Mouse (Mus musculus): Measurements from ENCODE around the gene Pa2g4.

Gene Pa2g4

DNA sequence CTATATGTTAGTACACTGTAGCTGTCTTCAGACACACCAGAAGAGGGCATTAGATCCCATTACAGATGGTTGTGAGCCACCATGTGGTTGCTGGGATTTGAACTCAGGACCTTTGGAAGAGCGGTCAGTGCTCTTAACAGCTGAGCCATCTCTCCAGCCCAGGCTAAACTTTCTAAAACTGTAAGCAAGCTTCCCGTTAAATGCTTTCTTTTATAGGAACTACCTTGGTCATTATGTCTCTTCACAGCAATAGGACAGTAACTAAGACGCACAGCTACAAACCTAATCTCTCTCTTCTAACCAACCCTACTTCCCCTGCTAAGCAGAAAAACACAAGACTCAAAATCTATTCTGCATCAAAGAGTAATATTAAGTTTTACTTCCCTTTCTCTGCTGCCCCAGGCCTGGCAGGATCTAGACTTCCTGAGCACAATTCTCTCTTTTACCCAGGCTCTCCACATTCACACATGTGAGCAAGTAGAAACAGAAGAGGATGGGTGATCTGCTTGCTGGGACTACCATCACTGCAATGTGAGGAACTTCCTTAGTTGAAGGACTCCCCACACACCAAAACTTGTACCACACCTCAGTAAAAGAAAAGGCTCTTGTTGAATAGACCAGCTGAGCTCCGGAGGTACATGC lies 30.0 kb downstream of the Pa2g4 start:
- no peak for DNase-seq (ENCODE audit: low spot score)

DNA sequence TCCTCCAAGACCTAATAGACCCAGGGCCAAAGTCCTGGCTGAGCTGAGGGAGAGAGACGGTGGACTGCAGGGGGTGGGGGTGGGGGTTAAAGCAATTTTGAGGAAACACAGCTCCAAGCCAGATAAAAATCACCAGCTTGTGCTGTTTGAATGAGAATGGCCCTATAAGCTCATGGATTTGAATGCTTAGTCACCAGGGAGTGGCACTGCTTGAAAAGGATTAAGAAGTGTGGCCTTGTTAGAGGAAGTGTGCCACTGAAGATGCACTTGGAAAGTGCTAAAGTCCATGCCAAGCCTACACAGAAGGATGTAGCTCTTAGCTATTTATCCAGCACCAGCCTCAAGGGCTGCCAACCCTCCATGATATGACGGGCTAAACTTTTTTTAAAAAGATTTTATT lies 30.6 kb downstream of the Pa2g4 start:
- no peak for DNase-seq (ENCODE audit: low spot score)

DNA sequence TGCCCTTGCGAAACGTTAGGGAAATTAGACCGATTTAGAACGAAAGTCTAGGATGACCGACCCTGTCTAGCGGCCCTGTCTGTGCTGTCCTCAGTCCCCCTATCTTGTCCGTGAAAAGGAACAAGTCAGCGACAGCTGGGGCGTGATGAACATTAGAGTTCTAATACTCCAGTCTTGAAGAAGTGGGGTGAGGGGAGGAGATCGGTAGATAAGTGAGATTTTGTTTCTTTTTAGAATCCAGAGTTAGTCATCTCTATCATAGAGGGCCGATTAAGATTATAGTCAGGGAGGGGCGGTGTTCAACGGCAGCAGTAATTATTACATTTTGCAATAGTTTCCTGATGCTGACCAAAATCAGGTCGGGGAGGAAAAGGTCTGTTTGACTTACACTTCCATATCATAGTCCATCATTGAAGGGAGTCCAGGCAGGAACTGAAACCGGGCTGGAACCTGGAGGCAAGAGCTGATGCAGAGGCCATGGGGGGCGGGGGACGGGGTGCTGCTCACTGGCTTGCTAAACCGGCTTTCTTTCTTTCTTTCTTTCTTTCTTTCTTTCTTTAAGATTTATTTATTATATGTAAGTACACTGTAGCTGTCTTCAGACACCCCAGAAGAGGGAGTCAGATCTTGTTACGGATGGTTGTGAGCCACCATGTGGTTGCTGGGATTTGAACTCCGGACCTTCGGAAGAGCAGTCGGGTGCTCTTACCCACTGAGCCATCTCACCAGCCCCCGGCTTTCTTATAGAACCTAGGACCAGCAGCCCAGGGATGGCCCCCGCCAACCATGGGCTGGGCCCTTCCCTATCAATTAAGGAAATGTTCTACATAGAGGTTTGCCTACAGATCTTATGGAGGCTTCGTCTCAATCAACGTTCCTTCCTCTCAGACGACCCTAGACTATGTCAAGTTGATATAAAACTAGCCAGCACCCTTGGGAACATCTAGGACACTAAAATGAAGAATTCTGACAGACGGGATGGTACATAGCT lies 39.1 kb downstream of the Pa2g4 start:
- DNase-seq (ENCODE audit: low spot score): no peak

DNA sequence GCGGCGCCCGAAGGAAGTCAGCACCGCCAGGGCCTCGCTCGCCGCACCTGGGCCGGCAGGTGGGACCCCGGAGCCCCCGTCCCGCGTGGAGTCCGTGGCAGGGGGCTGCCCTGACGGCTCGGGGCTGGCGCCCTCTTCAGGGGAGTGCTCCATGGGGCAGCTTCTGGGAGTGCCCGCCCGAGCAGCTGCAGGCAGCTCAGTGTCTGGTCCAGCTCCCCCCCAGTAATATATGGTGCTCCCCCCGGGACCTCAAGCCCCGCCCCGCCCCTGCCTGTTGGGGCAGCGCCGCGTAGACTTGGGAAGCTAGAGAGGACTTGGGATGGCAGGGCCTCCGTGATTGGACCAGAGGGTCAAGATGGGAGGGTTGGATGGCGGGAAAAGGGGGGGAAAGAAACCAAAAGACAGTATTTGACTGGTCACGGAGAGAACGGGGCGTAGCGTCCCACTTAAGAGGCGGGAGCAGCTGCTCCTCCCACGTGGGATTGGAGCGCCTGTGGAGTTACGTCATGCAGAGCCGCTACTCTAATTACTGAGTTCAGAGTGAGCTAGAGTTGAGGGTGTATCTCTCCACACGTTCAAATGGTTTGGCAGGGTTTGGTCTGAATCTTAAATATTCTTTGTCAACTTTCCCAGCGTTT lies 40.0 kb downstream of the Pa2g4 start, which contains the start of gene Esyt1:
Gene Esyt1 (minus strand): TSS at position 201 of the 638 bp plus-strand sequence.
- DNase-seq (ENCODE audit: low spot score): peak; percentile 73

DNA sequence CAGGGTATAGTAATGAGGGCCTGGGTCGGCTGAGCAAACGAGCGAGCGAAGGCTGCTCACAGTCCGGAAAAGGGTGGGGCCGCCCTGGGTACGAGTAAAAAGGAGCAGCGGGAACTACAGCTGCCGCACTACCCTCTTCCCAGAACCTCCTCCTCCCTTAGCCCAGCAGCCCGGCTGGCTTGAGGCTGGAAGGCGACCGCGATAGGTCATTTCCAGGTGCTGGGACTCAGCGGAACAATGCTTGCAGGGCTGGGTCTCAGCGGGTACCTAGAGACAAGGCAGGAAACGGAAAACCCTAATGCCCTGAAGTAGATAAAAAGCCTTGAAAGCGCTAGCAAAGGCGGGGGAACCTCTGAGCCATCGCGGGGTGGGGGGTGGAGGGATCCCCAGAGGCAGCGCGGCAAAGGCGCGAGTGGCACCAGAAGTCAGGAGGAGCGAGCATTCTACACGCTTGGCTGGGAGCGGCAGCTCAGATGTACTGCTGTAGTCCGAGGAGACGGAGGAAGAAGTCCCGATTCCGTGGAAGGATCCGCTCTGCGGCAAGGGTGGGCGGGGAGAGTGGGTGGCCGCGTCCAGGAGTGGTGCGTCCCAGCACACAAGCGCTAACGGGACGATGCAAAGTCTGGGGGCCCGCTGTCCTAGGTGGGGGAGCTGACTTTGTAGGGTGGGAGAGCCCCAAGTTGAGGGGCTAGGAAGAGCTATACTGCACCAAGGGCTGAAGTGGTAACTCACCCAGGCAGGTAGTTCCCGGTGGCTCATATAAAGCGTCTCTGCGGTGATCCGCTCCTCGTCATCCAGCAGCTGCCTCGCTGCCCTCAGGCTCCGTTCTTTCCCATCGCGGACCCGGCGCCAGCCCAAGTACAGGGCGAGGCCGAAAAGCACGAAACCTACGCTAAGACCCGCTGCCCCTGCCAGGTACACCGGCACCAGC lies 40.8 kb downstream of the Pa2g4 start:
- peak; percentile 34 for DNase-seq (ENCODE audit: low spot score)

DNA sequence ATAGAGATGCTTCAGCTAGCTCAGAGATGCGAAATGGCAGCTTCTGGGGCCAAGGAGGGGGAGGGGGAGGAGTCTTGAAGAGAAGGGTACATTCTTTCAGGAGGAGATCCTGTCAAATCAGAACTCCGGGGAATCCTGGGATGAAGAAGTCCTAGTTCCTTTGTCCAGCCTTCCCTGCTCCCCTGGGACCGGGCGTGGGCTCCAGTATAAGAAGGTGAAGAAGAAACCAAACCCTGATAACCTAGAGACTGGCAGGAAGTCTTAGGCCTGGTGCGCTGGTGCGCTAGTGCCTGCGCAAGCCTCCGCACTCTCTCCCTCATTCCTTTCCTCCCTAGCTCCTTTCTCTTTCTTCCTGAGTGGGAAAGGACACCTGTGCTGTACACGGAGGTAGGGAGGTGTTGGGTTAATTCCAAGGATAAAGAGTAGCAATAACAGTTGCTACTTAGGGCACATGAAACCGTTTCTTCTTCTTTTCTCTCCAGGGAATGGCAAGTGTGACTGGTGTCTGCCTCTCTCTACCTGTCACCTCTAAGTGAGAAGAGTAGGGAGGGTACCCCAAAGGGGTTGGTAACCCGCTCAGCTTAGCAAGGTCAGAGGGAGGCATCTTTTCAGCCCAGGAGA lies 41.6 kb downstream of the Pa2g4 start:
- DNase-seq (ENCODE audit: low spot score): no peak

DNA sequence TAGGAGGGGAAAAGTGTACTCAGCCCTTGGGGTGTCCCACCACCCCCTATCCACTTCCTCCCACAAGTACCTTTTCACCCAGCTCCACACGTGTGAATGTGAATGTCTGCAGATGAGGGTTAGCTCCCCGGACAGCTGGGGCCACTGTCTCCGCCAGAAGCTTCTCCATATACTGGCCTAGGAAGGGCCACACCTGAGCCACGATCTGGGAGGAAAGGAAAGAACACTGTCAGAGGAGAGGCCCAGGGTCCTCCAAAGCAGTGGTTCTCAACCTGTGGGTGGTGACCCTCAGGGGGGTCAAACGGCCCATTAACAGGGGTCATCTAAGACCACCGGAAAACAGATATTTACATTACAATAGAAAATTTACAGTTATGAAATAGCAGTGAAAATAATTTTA lies 43.4 kb downstream of the Pa2g4 start:
- no peak for DNase-seq (ENCODE audit: low spot score)

DNA sequence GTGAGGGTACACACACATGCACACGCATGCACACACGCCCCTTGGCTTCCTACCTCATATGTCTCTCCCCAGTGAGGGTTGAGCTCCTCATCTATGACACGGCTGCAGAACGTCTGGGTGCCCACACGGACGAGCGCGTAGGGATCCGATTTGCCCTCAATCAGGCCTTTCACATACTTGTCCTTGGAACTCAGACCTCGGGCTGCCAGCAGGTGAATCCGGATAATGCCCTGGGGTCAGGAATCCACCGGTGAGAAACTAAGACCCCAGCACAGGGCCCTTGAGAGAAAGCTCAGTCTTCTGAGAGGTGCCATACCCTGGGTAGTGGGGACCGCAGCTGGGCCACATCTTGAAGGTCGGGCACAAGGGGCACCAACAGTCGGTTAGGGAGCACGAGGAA lies 45.2 kb downstream of the Pa2g4 start:
- no peak for DNase-seq (ENCODE audit: low spot score)

DNA sequence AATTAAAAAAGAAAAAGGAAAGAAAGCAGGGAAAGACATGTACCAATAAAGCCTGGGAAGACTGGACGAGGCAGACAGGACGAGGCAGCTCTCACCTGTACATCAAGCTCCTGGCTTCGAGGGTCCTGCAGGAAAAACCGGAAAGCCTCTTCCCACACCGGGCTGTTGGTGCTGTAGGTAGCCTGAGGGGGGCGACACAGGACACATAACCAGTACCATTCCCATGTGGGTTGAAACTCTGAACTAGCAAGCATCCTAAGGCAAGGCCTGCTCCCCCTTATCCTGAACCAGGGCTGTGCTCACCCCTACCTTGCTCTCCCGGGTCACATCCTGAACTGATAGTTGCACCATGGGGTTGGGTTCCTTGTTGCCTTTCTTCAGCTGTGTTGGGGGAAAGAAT lies 47.0 kb downstream of the Pa2g4 start:
- no peak for DNase-seq (ENCODE audit: low spot score)

DNA sequence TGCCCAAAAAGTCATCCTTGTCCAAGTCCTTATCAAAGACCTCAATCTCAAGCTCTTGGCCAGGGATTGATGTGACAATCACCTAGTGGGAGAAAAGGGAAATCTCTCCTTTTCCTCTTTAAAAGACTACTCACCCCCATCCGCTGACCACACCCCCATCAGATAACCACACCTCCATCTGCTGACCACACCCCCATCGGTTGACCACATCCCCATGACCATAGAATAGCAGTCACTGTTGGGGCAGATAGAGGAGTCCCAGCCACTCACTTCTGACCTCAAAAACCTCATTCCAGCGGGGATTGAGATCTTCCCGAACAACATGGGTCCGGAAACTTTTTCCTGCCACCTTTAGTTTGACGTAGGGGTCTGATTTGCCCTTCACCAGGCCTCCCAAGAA lies 49.1 kb downstream of the Pa2g4 start:
- DNase-seq (ENCODE audit: low spot score): no peak

DNA sequence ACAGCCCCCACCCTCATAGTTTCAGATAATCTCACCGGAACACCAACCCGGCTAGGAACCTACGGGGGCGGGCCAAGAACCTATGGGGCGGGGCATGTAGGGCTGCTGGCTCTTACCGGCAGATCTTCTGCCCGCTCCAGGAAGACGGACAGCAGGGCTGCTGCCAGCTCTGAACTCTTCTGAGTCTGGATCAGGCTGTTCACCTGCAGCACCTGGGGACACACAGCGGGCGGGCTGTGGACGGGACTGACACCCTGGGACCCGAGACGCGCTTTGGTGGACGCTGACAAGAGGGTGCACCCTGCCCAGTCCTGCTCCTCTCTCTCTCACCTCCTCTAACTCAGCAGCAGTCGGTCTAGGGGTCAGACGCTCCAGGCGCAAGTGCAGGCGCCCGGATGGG lies 49.8 kb downstream of the Pa2g4 start:
- DNase-seq (ENCODE audit: low spot score): no peak

DNA sequence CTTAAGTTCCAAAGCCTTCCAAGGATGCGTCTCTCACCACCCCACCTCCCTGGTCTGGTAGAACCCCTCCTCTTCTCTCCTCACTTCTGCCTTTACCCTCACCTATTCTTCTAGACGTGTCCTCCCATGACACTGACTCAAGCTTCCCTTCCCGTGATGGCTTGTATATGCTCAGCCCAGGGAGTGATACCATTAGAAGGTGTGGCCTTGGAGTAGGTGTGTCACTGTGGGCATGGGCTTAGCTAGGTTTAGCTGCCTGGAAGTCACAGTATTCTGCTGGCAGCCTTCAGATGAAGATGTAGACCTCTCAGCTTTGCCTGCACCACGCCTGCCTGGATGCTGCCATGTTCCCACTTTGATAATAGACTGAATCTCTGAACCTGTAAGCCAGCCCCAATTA lies 50.7 kb downstream of the Pa2g4 start:
- DNase-seq (ENCODE audit: low spot score): no peak

DNA sequence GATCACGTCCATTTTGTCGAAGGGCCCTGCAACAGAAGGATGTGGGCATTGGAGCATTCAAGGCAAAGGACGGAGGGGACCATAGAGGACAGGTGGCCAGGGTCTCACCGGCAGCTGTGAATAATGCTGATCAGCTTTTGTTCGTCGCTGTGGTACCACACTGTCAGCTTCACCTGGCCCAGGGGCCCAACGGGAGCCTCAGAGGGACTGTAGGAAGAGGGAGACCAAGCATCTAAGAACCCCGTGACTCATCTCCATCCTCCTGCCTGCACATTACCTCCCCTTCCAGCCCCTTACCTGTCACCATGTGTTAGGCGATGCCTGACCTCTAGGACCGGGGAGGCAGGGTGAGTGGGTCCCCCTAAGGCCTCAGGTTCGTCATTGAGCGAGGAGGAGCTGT lies 54.0 kb downstream of the Pa2g4 start:
- DNase-seq (ENCODE audit: low spot score): no peak

DNA sequence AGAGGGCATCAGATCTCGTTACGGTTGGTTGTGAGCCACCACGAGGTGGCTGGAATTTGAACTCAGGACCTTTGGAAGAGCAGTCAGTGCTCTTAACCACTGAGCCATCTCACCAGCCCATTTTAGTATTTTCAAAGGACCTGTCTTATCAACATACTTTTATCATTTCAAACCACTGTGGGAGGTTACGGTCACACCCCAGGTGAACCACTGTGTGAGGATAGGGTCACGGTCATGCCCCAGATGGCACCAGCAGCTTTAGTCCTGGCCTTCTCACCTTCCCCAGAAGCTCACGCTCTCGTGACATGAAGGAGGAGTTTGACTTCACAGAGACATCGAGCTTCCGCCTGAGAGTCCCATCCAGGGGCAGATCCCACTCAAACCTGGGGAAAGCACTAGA lies 54.6 kb downstream of the Pa2g4 start:
- DNase-seq (ENCODE audit: low spot score): no peak

DNA sequence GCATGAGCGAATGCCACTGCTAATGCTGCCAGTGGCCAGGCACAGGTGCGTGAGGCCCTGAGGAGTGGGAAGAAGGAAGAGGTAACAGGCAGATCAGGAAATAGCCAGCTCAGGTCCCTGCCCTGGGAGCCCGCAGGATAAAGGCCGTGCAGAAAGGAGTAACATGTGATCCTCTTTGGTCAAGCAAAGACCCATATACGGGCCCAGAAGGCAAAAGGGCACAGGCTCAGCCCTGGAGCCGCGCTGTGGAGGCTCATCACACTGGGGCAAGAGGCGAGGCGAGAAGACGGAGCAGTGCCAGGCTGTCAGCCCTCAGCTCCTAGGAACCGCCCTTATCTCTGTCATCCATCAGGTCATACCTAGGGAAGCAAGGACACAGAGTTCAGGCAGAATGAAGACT lies 55.5 kb downstream of the Pa2g4 start:
- DNase-seq (ENCODE audit: low spot score): no peak

DNA sequence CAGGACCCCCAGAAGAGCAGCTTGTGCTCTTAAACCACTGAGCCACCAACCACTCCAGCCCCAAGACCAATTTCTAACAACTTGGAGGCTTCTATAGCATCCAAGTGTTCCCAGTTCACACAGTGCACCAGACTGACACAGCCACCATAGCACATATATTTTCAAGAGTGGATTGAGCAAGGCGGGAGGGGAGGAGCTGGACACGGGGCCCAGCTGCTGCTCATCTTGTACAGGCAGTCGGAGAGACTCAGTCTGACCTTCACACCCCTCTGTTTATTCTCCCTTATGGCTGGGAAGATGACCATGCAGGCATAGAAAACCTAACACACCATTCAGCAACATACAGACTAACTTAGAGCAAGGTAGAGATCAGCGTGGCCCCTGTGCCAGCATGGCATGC lies 56.0 kb downstream of the Pa2g4 start:
- no peak for DNase-seq (ENCODE audit: low spot score)

DNA sequence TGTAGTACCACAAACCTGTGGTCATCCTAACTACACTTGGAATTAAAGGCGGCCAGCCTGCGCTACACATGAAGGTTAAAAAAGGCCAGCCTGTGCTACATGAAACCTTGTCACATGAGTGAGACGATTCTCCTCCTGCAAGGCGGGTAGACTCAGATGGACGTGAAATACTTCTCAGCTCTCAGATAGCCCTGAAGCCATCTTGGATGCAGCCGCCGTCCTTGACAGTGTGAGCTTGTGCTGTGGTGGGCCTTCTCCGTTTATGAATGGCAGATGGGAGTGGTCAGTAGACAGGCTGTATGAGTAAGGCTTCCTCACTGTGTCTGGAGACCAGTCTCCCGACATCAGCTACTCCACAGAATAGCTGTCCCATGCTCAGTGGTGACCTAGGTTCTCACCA lies 56.6 kb downstream of the Pa2g4 start:
- DNase-seq (ENCODE audit: low spot score): no peak

DNA sequence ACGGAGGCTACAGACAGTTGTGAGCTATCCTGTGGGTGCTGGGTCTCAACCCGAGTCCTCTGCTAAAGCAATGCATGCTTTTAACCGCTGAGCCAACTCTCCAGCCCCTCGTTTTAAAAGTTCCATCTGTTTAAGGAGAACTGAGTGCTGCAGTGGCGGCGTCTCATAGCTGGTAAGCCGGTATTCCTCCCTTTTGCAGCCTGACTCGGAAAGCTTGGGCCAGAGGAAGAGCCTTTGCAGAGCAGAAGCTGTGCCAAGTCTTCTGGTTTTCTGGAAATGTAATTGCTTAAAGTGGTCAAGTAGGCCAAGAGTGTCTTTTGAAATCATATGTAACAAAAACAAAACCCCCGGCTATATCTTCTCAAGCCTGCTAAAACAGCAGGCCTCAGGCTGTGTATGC lies 57.5 kb downstream of the Pa2g4 start:
- DNase-seq (ENCODE audit: low spot score): no peak

Measured in ovary, postnatal 14 days (tissue).